Mouse (Mus musculus) heart, adult 2 months (tissue): ENCODE measurements around the gene Nle1. TPM values are rescaled to one million over a fixed set of nuclear protein-coding genes. Genes with fewer than 3 reads are reported as not detected.

ENCODE experiments used
- DNase-seq, 2 experiments: peaks; one replicate each; pipeline ENCODE4 v3.0.0; 2021
- H3K27ac ChIP-seq: fragments of 200-600 bp; 2 replicates; pipeline ENCODE4 v1.8.1; 2022
- H3K27me3 ChIP-seq: fragments of 200-500 bp; 2 replicates; pipeline ENCODE4 v1.6.1; 2012; ENCODE audit warnings: mild to moderate bottlenecking, low read length, inconsistent platforms, mixed read lengths; ENCODE audit not compliant: control insufficient read depth, insufficient read depth
- H3K36me3 ChIP-seq: fragments of 200-500 bp; 2 replicates; pipeline ENCODE4 v1.6.1; 2012; ENCODE audit warnings: low read length, inconsistent platforms; ENCODE audit not compliant: control insufficient read depth, insufficient read depth
- H3K4me1 ChIP-seq: fragments of 200-500 bp; 2 replicates; pipeline ENCODE4 v1.6.1; 2011; ENCODE audit warnings: low read length; ENCODE audit not compliant: control insufficient read depth, insufficient read depth
- H3K4me3 ChIP-seq: fragments of 200-600 bp; 2 replicates; pipeline ENCODE4 v1.8.1; 2022
- H3K79me2 ChIP-seq: fragments of 200-500 bp; replicated peaks from 2 replicates; pipeline ENCODE4 v1.6.1; 2012; ENCODE audit warnings: mild to moderate bottlenecking, inconsistent platforms, low read length, moderate library complexity, mixed read lengths; ENCODE audit not compliant: control insufficient read depth, insufficient read depth
- H3K9ac ChIP-seq: fragments of 200-500 bp; 2 replicates; pipeline ENCODE4 v1.6.1; 2012; ENCODE audit warnings: low read depth, mild to moderate bottlenecking, control low read depth, inconsistent platforms, low read length, mixed read lengths
- CTCF ChIP-seq: fragments of 200-600 bp; IDR thresholded peaks from 2 replicates; pipeline ENCODE4 v1.8.1; 2022; ENCODE audit warnings: antibody characterized with exemption, mild to moderate bottlenecking, moderate library complexity
- EP300 ChIP-seq: fragments of 200-500 bp; IDR thresholded peaks from 2 replicates; pipeline ENCODE4 v1.6.1; 2011; ENCODE audit warnings: low read depth, low read length, control low read depth; ENCODE audit not compliant: insufficient read depth
- POLR2A ChIP-seq: fragments of 200-500 bp; IDR thresholded peaks from 2 replicates; pipeline ENCODE4 v1.6.1; 2011; ENCODE audit warnings: mild to moderate bottlenecking, low read depth, low read length, control low read depth; ENCODE audit not compliant: insufficient read depth
- WGBS: fragments of 180-500 bp; shearing (Covaris S2); methylation state at CpG from one replicate; pipeline ENCODE4 v1.1.7; 2018; 5-methylcytosine and 5-hydroxymethylcytosine counted together
- intact Hi-C: fragments of 180-260 bp; cut with DNase I; formaldehyde crosslinking; loops from one replicate; pipeline ENCODE4 v1.15.1; 2025
- polyA plus RNA-seq: library from polyadenylated mRNA; depleted of rRNA; stranded (reverse); fragments of >200 nt; gene quantifications from 2 replicates; pipeline ENCODE4 v1.2.3, GENCODE M21; 2012
- total RNA-seq, 2 experiments: library from RNA; stranded (reverse); gene quantifications; 2 replicates each; pipeline ENCODE4 v1.2.3; 2021

Gene Nle1
- total and polyA plus RNA-seq, 3 experiments, result 8.4 to 17.7 (median 11.4) TPM

DNA sequence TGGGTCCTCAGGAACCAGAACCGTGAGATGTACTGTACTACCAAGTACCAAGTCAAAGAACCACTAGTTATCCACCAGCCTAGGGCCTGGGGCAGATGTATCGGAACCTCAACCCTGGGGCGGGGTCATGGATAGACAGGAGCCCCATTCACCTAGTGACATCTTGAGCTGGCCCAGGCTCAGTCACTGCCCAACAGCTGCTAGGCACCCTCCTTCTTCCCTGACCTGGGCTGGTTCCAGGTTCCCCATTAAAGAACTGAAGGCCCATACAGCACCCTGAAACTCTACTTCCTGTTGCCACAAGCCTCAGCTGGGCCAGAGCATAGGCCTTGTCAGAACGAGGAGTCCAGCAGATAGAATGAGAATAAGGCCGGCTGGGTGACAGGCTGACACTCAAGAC, 8.5 kb downstream of the Nle1 start:
- H3K79me2 ChIP-seq, result no peaks in the 10 kb centered on the region
- no peak overlapping the region for H3K27ac ChIP-seq
- no peaks in the 10 kb centered on the region for H3K4me1 ChIP-seq
- H3K9ac ChIP-seq, result no peak overlapping the region
- TF ChIP-seq CTCF (no peak), POLR2A (no peak), EP300 (no peak)
- intact Hi-C loops, result no loop called here
- H3K4me3 ChIP-seq, result no peak overlapping the region
- no peaks in the 10 kb centered on the region for H3K36me3 ChIP-seq
- WGBS, result 87% methylated on average over 5 of the region's 5 CpGs
- no peaks in the 10 kb centered on the region for H3K27me3 ChIP-seq
- no peak for DNase-seq

DNA sequence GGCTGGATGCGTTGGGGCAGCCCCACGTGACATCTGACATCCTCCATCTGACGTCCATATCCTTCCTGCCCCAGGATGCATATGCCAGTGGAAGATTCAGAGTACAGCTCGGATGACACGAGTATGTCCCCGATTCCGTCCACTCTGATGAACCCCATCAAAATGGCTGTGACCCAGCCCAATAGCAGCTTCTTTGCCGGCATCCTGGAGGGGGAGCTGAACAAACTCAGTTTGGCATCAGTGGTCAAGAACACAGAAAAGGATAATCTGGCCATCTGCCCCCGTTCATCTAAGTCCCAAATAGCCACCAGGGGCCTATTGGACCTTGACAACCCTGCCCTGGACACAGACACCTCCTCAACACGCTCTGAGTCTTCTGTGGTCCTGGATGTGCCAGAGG, 10.7 kb downstream of the Nle1 start:
- DNase-seq, result no peak
- TF ChIP-seq POLR2A (no peak), EP300 (no peak), CTCF (no peak)
- 54% methylated on average over 10 of the region's 10 CpGs for WGBS
- H3K4me1 ChIP-seq, result no peaks in the 10 kb centered on the region
- no peak overlapping the region for H3K4me3 ChIP-seq
- H3K9ac ChIP-seq, result no peak overlapping the region
- intact Hi-C loops, result no loop called here
- H3K27me3 ChIP-seq, result no peaks in the 10 kb centered on the region
- no peak overlapping the region for H3K27ac ChIP-seq
- no peaks in the 10 kb centered on the region for H3K36me3 ChIP-seq
- H3K79me2 ChIP-seq, result no peaks in the 10 kb centered on the region

DNA sequence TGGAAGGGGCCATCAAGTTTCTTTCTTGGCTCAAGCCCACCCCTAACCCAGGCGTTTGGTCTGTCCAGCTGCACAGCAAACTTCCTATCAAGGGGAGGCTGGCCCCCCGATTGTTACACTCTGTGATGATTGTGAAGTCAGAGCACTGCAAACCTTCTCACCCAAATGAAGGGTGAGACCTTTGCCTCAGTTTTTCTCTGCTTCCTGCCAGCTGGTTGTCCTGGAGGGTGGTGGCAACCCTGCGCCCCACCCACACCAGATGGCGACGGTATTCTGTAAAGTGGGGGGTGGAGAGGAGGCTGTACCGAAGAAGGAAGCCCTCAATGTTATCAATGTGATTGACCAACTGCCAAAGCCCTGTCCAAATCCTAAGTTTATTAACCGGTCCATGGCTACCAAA, 16.3 kb downstream of the Nle1 start, which contains the start of gene Fndc8:
Gene Fndc8 (plus strand): TSS at position 189 of the 400 bp plus-strand sequence.
- no peak for DNase-seq
- intact Hi-C loops, result loop anchor here (1.0 to 5.0 kb wide), 3 partner anchors 73 to 279 kb away; partner anchors contain the start of genes Cct6b and Zfp830
- no peaks in the 10 kb centered on the region for H3K36me3 ChIP-seq
- no peak within 1 kb of the TSS for H3K9ac ChIP-seq
- no peak within 1 kb of the TSS for H3K4me3 ChIP-seq
- H3K27ac ChIP-seq, result no peak within 1 kb of the TSS
- 0 out of 2 replicates have a peak, but pooled peaks cover 2% of the 10 kb centered on the region for H3K4me1 ChIP-seq
- no peaks in the 10 kb centered on the region for H3K27me3 ChIP-seq
- TF ChIP-seq CTCF (no peak), POLR2A (no peak), EP300 (no peak)
- H3K79me2 ChIP-seq, result no peaks in the 10 kb centered on the region
- WGBS, result 45% methylated on average over 7 of the region's 7 CpGs

DNA sequence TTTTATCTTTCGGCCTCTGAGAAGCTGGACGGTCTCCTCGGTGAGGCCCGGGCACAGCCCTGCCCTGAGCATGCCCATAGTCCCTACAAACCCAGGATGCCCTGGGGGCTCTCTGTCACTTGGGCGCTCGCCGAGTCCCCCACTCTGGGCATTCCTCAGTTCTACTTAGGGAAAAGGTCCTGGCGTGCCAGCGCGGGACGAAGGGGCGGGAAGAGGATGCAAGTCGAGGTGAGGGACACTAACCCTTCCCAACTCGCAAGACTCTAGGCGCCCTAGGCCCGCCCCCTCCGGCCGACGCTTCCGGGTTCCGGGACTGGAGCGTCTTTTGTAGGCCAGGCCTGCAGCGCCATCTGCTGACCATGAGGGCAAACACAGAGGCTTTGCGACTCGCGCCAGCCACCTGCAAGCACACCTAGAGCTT, 17.9 kb downstream of the Nle1 start, which contains the start of gene Rad51d:
Gene Rad51d (minus strand): TSS at position 273 of the 421 bp plus-strand sequence.
- intact Hi-C loops, result loop anchor here (1.0 to 5.0 kb wide), 5 partner anchors 19 to 655 kb away; partner anchors contain the start of genes Cct6b, Rffl and Zfp830
- H3K27me3 ChIP-seq, result no peaks in the 10 kb centered on the region
- peak; percentile 93 to 95 for DNase-seq
- TF ChIP-seq EP300, result peak; percentile 76; the same call in 1 of the 2 replicates
- TF ChIP-seq CTCF, result peak; percentile 81
- TF ChIP-seq POLR2A, result peak; percentile 80
- peak within 1 kb of the TSS; percentile 68 for H3K27ac ChIP-seq
- peak within 1 kb of the TSS; percentile 77 for H3K9ac ChIP-seq
- H3K4me3 ChIP-seq, result peak within 1 kb of the TSS; percentile 77
- 0 out of 2 replicates have a peak, but pooled peaks cover 2% of the 10 kb centered on the region for H3K4me1 ChIP-seq
- WGBS, result under 1% methylated on average over 23 of the region's 26 CpGs
- no peaks in the 10 kb centered on the region for H3K36me3 ChIP-seq
- no peaks in the 10 kb centered on the region for H3K79me2 ChIP-seq

DNA sequence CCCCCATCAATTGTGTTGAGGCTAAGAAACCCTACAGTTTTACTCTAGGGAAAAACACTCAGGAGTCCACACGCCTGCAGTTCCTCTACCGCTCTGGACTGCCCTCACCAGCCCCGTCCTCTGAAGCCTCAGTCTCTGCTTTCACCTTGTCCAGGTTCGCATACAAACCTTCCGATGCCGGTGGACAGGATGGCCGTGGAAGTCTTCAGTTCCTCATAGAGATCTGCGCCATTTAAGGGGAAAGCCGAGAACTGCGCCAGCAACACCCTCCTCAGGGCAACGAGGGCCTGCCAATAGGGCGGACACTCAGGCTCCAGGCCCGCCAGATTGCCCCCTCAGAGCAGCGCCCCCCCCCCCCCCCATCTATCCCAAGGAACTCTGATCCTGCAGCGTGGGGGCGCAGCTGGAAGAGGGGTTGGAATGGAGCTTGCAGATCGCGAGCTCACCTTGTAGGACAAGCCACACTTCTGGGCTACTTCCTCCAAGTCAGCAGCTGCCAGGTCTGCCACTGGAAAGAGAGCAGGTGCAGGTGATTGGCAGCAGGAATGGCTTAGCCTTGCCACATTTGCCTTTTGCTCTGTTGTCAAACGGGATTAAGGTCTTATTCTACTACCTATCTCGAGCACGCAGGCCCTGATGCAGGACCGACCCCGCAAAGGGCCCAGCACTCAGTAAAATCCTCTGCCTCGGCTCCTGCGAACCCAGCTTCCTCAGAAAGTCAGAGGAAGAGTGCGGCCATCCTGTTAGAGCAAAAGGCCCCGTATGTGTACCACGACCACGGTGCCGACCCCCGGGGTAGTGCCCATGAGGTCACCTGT, 18.5 kb downstream of the Nle1 start:
- Histone ChIP-seq H3K4me3 (peak overlapping the region; percentile 77), H3K9ac (peak overlapping the region; percentile 77), H3K36me3 (no peaks in the 10 kb centered on the region), H3K27me3 (no peaks in the 10 kb centered on the region), H3K79me2 (no peaks in the 10 kb centered on the region), H3K4me1 (0 out of 2 replicates have a peak, but pooled peaks cover 2% of the 10 kb centered on the region), H3K27ac (peak overlapping the region; percentile 68)
- TF ChIP-seq EP300 (no peak), POLR2A (no peak), CTCF (no peak)
- intact Hi-C loops, result loop anchor here (1.0 to 5.0 kb wide), 5 partner anchors 18 to 654 kb away; partner anchors contain the start of genes Cct6b, Rffl and Zfp830
- 3% methylated on average over 31 of the region's 31 CpGs for WGBS
- DNase-seq, result peak in 1 of 2 experiments; percentile 34
